Mouse (Mus musculus): ENCODE data around the gene Olfr857. TPM values are rescaled to one million over a fixed set of nuclear protein-coding genes. Genes with fewer than 3 reads are reported as not detected.
"Not testable (repeated sequence)": the region's sequence is repeated elsewhere in the genome, so short reads cannot be mapped to it uniquely, and the experiment has no call there.

Olfr857 gene
- not detected for total RNA-seq (2021)
- long read RNA-seq, result 0 reads

DNA sequence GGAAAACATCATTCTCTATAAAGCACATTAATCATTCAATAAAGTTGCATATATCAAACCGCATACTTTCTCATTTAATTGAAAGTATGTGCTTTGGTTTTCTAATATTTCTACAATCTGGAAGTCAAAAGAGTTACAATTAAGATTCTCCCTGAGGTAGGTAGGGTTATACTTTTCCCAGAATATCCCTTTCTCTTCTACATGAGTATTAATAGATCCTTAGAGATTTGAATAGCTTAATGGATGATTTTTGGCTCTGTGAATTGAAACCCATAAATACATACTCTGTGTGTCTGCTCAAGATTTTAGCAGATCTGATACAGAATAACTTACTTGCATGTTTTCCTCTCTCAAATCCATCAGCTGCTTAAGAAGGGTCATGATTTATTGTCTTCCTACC is at the start of gene Olfr857:
Gene Olfr857, plus strand, starts transcription at position 301 of the 400 bp plus-strand sequence.
- no peak for DNase-seq (ENCODE audit: low spot score in 2 of 2)

DNA sequence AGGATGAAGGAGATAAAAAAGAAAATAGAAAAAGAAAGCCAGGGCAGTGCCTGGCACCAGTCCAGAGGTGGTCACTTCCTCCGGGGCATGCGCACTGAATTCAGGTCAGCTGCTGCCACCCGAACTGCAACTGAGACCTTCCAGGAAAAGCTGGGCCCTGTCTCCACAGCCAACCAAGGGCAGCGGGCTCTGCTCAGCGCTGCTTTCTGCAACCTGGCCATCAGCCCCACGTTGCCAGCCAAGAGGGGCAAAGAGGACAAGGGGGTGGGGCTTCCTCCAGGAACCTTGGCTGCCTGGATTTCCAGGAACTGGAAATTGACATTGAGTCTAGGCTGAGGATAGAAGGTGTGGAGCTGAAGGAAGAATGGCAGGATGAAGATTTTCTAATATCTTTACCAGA is 19.0 kb upstream of the Olfr857 start:
- DNase-seq (ENCODE audit: low spot score in 2 of 2), result no peak

DNA sequence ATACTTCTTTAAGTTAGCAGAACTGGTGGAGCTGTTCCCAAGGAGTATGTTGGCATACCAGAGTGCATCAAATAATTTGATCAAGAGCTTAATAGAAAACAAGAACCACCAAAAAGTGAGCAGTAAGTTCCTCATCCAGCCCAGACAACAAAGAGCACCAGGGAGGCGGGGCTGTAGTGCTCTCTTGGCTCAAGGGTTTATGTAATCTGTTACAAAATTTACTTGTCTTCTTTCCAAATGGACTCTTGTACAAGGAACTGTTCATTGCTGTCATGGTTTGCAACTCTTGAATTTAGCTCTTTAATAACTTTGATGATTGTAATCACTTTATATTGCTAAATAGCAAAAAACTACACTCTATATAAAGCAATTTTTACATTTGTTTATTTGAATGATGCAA is 17.8 kb upstream of the Olfr857 start:
- DNase-seq (ENCODE audit: low spot score in 2 of 2), result no peak

- peak in 1 of 2 experiments; percentile 7 for DNase-seq (ENCODE audit: low spot score in 2 of 2)
Observed at GRCm38 (mm10) chr9:19692430-19692829, 16.8 kb upstream of the Olfr857 start.

GRCm38 (mm10) chr9:19694285-19694684 is 14.9 kb upstream of the Olfr857 start:
- not testable (repeated sequence) for DNase-seq (ENCODE audit: low spot score in 2 of 2)

DNA sequence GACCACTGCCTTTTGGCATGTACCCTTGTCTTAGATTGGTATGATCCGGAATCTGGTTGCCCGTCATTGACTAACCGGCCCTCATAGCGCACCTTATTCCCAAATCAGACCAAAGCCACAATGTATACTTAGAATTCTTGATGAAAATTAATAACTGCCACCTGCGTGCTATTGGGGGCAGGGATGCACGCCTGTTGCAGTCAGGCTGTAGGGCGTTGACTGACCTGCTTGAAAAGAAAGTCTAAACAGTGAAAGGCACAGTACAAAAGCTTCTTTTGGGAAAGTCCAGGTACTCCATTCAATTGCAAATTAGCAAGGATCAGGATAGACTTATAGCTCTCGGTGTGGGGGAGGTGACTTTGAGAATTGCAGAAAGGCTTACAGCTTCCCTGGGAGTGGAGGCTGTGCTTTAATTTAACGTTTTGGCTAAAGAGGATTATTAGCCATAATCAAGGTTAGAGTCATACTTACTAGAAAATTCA is 14.3 kb upstream of the Olfr857 start:
- DNase-seq (ENCODE audit: low spot score in 2 of 2), result not testable (repeated sequence)

- DNase-seq (ENCODE audit: low spot score in 2 of 2), result not testable (repeated sequence)
Observed at GRCm38 (mm10) chr9:19704546-19704945, 4.7 kb upstream of the Olfr857 start.

Other genes with a start within 250 kb of the Olfr857 start
- gene Olfr850, start 231.2 kb upstream of the Olfr857 start, total RNA-seq (2021), result not detected
- gene Olfr851, start 216.1 kb upstream of the Olfr857 start, total RNA-seq (2021), result not detected
- gene Olfr853, start 168.4 kb upstream of the Olfr857 start, total RNA-seq (2021), result not detected
- gene Olfr854, start 142.1 kb upstream of the Olfr857 start, total RNA-seq (2021), result not detected
- not detected for gene Olfr855, start 126.8 kb upstream of the Olfr857 start, total RNA-seq (2021)
- gene Zfp317, start 87.3 kb upstream of the Olfr857 start, total RNA-seq (2021), result 10 to 100 TPM; 22.9 to 24.6 TPM
- not detected for gene Olfr58, start 70.8 kb downstream of the Olfr857 start, total RNA-seq (2021)
- gene Olfr859, start 95.5 kb downstream of the Olfr857 start, total RNA-seq (2021), result not detected
- gene Olfr860, start 140.3 kb downstream of the Olfr857 start, total RNA-seq (2021), result not detected
- gene Olfr862, start 178.6 kb downstream of the Olfr857 start, total RNA-seq (2021), result not detected
- gene Olfr77, start 207.4 kb downstream of the Olfr857 start, total RNA-seq (2021), result not detected